Mouse (Mus musculus): Measurements from ENCODE around the gene Kank4. TPM values are rescaled to one million over a fixed set of nuclear protein-coding genes. Genes with fewer than 3 reads are reported as not detected.

Kank4 gene
- polyA plus RNA-seq, 1 experiment from 2014 or later = 0.58 TPM

DNA sequence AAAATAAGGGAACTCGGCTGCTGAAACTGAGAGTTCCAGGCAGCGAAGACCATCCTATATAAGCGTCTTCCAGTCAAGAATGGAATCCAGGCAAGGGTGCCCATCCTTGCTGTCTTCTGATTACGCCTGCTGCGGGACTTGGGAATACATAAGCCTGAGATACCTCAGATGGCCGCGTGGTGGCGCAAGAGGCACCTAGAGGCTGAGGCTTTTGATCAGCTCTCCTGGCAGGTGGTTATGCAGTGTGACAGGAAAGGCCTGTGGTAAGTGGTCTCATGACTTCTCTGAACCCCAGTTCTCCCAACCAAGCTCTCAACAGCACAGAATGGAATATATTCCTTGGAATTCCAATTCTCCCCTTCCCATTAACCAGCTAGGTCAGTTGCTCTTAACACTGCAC, 94.9 kb downstream of the Kank4 start:
- WGBS = 16% methylated on average over 8 of the region's 8 CpGs
- Histone ChIP-seq H3K9me3 (no peaks in the 10 kb centered on the region), H3K27ac (no peak overlapping the region), H3K4me1 (peaks cover 11% of the 10 kb centered on the region), H3K4me2 (no peak overlapping the region), H3K9ac (no peak overlapping the region), H3K27me3 (replicated peaks) (peaks cover 20% of the 10 kb centered on the region), H3K4me3 (no peak overlapping the region), H3K36me3 (replicated peaks) (no peaks in the 10 kb centered on the region)
- no peak for ATAC-seq (replicated peaks)

DNA sequence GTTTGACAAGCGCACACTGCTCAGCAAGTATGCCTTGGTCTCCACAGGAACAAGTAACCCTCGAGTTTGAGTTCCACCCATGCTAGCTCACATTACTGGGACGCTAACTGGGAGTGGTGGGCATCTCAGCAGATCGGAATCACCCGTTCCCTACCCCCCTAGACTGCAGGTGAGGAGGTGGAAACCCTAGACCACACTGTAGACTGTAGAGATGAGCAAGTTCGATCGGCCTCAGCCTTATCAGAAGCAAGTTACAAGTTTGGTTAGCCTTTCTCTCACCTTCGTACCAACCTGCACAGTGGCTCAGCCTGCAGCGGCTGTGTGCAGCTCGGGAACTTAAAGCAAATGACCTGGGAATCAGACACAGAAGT, 98.8 kb downstream of the Kank4 start:
- H3K27ac ChIP-seq = no peak overlapping the region
- H3K4me2 ChIP-seq = no peak overlapping the region
- no peak overlapping the region for H3K4me3 ChIP-seq
- H3K9ac ChIP-seq = no peak overlapping the region
- no peaks in the 10 kb centered on the region for H3K4me1 ChIP-seq
- no peaks in the 10 kb centered on the region for H3K27me3 ChIP-seq (replicated peaks)
- peak; percentile 48; the same call in 1 of the 2 replicates for ATAC-seq (replicated peaks)
- 85% methylated on average over 10 of the region's 10 CpGs for WGBS
- no peaks in the 10 kb centered on the region for H3K9me3 ChIP-seq
- no peaks in the 10 kb centered on the region for H3K36me3 ChIP-seq (replicated peaks)

DNA sequence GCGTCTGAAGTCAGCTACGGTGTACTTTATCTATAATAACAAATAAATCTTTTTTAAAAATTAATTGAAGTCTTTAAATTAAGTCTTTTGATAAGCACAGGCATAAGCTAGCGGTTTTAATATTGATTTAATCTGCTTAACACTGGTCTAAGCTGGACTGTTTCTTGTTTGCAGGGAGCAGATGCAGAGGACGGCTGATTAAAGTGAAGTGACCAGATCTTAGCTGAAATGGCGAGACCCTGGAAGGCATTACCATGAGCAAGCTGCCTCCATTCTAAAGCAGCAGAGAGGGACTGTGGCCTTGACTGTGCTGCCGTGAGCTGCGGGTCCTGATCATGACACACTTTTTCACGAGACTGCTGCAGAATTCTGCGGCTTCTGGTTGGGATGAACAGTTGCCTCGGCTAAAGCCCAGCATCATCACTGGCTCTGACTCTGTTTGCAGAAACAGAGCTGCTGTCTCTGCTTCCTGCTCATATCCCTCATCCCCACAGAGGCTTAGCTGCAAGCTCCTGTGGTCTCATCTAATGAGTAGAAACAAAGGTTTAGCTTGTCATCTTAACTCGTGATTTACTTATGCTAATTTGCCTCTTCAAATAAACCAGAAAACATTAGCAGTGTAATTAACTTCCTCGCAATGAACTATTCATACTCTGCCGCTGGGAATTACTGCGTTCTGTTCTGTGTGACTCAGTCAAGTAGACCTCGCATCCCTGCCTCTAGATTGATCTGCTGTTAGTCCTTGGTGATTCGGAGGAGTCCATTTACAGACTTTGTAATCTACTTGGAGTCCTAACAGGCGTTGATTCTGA, 99.4 kb downstream of the Kank4 start:
- H3K27me3 ChIP-seq (replicated peaks) = no peaks in the 10 kb centered on the region
- peak overlapping the region; percentile 43; the same call in 1 of the 2 replicates for H3K27ac ChIP-seq
- peak; percentile 78 for ATAC-seq (replicated peaks)
- WGBS = 65% methylated on average over 17 of the region's 17 CpGs
- H3K36me3 ChIP-seq (replicated peaks) = no peaks in the 10 kb centered on the region
- no peak overlapping the region for H3K4me2 ChIP-seq
- no peaks in the 10 kb centered on the region for H3K4me1 ChIP-seq
- no peak overlapping the region for H3K9ac ChIP-seq
- no peak overlapping the region for H3K4me3 ChIP-seq
- H3K9me3 ChIP-seq = no peaks in the 10 kb centered on the region

DNA sequence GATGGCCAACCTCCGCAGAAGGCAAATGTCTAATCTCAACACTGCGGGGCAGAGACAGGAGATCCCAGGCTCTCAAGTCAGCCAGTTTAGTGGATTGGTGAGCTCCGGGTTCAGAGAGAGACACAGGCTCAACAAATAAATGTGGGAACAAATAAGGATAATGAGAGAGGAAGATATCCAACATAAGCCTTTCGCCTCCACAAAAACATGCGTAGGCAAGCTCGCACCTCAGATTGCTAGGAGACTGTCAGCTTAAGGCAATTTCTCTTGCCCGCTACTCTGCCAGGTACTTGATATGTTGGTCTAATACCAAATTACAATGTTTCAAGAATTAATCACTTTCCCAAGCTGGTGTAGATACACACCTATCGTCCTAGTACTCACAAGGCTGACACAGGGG, 106.4 kb downstream of the Kank4 start:
- H3K27ac ChIP-seq = no peak overlapping the region
- H3K9ac ChIP-seq = no peak overlapping the region
- no peak overlapping the region for H3K4me2 ChIP-seq
- no peak overlapping the region for H3K4me3 ChIP-seq
- ATAC-seq (replicated peaks) = no peak
- H3K9me3 ChIP-seq = no peaks in the 10 kb centered on the region
- H3K4me1 ChIP-seq = no peaks in the 10 kb centered on the region
- no peaks in the 10 kb centered on the region for H3K27me3 ChIP-seq (replicated peaks)
- 94% methylated on average over 8 of the region's 8 CpGs for WGBS
- H3K36me3 ChIP-seq (replicated peaks) = no peaks in the 10 kb centered on the region

Other genes with a start within 250 kb of the Kank4 start
- gene L1td1, start 90.8 kb downstream of the Kank4 start, polyA plus RNA-seq (2015; fragmentation: Nextera tagmentation; extraction: Ambion mirVana) = 0.05 TPM in 1 of 2 replicates, not detected in the other
- not detected in 2 replicates for gene I0C0044D17Rik, start 6.3 kb upstream of the Kank4 start, polyA plus RNA-seq (2015; fragmentation: Nextera tagmentation; extraction: Ambion mirVana)
- 25.7 and 32.9 TPM in 2 replicates for gene Usp1, start 106.3 kb upstream of the Kank4 start, polyA plus RNA-seq (2015; fragmentation: Nextera tagmentation; extraction: Ambion mirVana)
- gene Angptl3, start 213.4 kb upstream of the Kank4 start, polyA plus RNA-seq (2015; fragmentation: Nextera tagmentation; extraction: Ambion mirVana) = 1.8 and 2.1 TPM in 2 replicates

Data from midbrain, embryonic 15.5 days (tissue).